Mouse (Mus musculus) midbrain, embryonic 13.5 days (tissue): ENCODE results near the gene Abca8b. TPM values are rescaled to one million over a fixed set of nuclear protein-coding genes. Genes with fewer than 3 reads are reported as not detected.
"Not testable (repeated sequence)": the region's sequence is repeated elsewhere in the genome, so short reads cannot be mapped to it uniquely, and the experiment has no call there.

Source experiments
- ATAC-seq: fragments of 200-750 bp; cut with Nextera tagmentation; 2 replicates; pipeline ENCODE4 v1.8.0; 2017; ENCODE audit warnings: mild to moderate bottlenecking, moderate TSS enrichment, moderate library complexity
- H3K27ac ChIP-seq: fragments of 300-500 bp; sonication (generic); 2 replicates; pipeline ENCODE4 v1.5.1; 2015; ENCODE audit warnings: inconsistent platforms, mild to moderate bottlenecking, moderate library complexity
- H3K27me3 ChIP-seq: fragments of 300-500 bp; sonication (generic); 2 replicates; pipeline ENCODE4 v1.6.1; 2015; ENCODE audit warnings: mild to moderate bottlenecking, inconsistent platforms
- H3K36me3 ChIP-seq: fragments of 300-500 bp; sonication (generic); 2 replicates; pipeline ENCODE4 v1.6.1; 2015; ENCODE audit warnings: mild to moderate bottlenecking, inconsistent platforms
- H3K4me1 ChIP-seq: fragments of 300-500 bp; sonication (generic); replicated peaks from 2 replicates; pipeline ENCODE4 v1.6.1; 2015; ENCODE audit warnings: inconsistent platforms
- H3K4me2 ChIP-seq: fragments of 300-500 bp; sonication (generic); replicated peaks from 2 replicates; pipeline ENCODE4 v1.6.1; 2015; ENCODE audit warnings: moderate library complexity, mild to moderate bottlenecking, inconsistent platforms
- H3K4me3 ChIP-seq: fragments of 300-500 bp; sonication (generic); replicated peaks from 2 replicates; pipeline ENCODE4 v1.5.1; 2015; ENCODE audit warnings: mild to moderate bottlenecking, inconsistent platforms
- H3K9ac ChIP-seq: fragments of 300-500 bp; sonication (generic); replicated peaks from 2 replicates; pipeline ENCODE4 v1.6.1; 2015; ENCODE audit warnings: mild to moderate bottlenecking, inconsistent platforms
- H3K9me3 ChIP-seq: fragments of 300-500 bp; sonication (generic); 2 replicates; pipeline ENCODE4 v1.6.1; 2016; ENCODE audit warnings: mild to moderate bottlenecking, inconsistent platforms
- WGBS: fragments of 180-500 bp; shearing (Covaris S2); methylation state at CpG from one replicate; pipeline ENCODE4 v1.1.7; 2015; 5-methylcytosine and 5-hydroxymethylcytosine counted together
- polyA plus RNA-seq: library from polyadenylated mRNA; unstranded; fragments of >200 nt; fragmentation: Nextera tagmentation; extraction: Ambion mirVana; gene quantifications from 2 replicates; pipeline ENCODE4 v1.2.1, GENCODE M21; 2015

Gene Abca8b
- 0.97 and 1.1 TPM in 2 replicates for polyA plus RNA-seq

- Histone ChIP-seq H3K4me2 (peak within 1 kb of the TSS; percentile 65), H3K4me1 (peaks cover 8% of the 10 kb centered on the region), H3K4me3 (peak within 1 kb of the TSS; percentile 45), H3K9ac (peak within 1 kb of the TSS; percentile 59), H3K36me3 (no peaks in the 10 kb centered on the region), H3K27me3 (no peaks in the 10 kb centered on the region), H3K9me3 (no peaks in the 10 kb centered on the region), H3K27ac (peak within 1 kb of the TSS; percentile 60)
- 1% methylated on average over 15 of the region's 15 CpGs for WGBS
- peak; percentile 95 for ATAC-seq
Measured at GRCm38 (mm10) chr11:109995624-109996023, at the start of gene Abca8b. Gene Abca8b (minus strand): TSS chr11:109995845.

- no peaks in the 10 kb centered on the region for H3K27me3 ChIP-seq
Measured at GRCm38 (mm10) chr11:110037795-110038194, 42.1 kb upstream of the Abca8b start.

GRCm38 (mm10) chr11:110028913-110029695 is 33.5 kb upstream of the Abca8b start:
- WGBS = 70% methylated on average over 7 of the region's 7 CpGs
- no peaks in the 10 kb centered on the region for H3K27me3 ChIP-seq
- H3K4me1 ChIP-seq = no peaks in the 10 kb centered on the region
- H3K9me3 ChIP-seq = no peaks in the 10 kb centered on the region
- no peak overlapping the region for H3K4me2 ChIP-seq
- H3K9ac ChIP-seq = no peak overlapping the region
- ATAC-seq = no peak
- H3K27ac ChIP-seq = no peak overlapping the region
- H3K36me3 ChIP-seq = no peaks in the 10 kb centered on the region
- no peak overlapping the region for H3K4me3 ChIP-seq

More at GRCm38 (mm10) chr11:110037795-110038194, 42.1 kb upstream of the Abca8b start:
- Histone ChIP-seq H3K9ac (no peak overlapping the region), H3K4me2 (no peak overlapping the region), H3K9me3 (no peaks in the 10 kb centered on the region), H3K4me3 (no peak overlapping the region), H3K4me1 (no peaks in the 10 kb centered on the region), H3K36me3 (no peaks in the 10 kb centered on the region), H3K27ac (no peak overlapping the region)
- ATAC-seq = no peak
- WGBS = 92% methylated on average over 2 of the region's 2 CpGs

GRCm38 (mm10) chr11:110010836-110011546 is 15.3 kb upstream of the Abca8b start:
- 82% methylated on average over 2 of the region's 2 CpGs for WGBS
- no peak overlapping the region for H3K4me3 ChIP-seq
- no peak for ATAC-seq

GRCm38 (mm10) chr11:109995013-109995412 is 632 bp downstream of the Abca8b start:
- H3K27ac ChIP-seq = no peak overlapping the region

More at GRCm38 (mm10) chr11:110010836-110011546, 15.3 kb upstream of the Abca8b start:
- no peak overlapping the region for H3K9ac ChIP-seq
- no peak overlapping the region for H3K27ac ChIP-seq
- H3K36me3 ChIP-seq = no peaks in the 10 kb centered on the region
- no peaks in the 10 kb centered on the region for H3K27me3 ChIP-seq
- no peak overlapping the region for H3K4me2 ChIP-seq
- no peaks in the 10 kb centered on the region for H3K9me3 ChIP-seq
- H3K4me1 ChIP-seq = no peaks in the 10 kb centered on the region

GRCm38 (mm10) chr11:109994014-109994413 is 1.6 kb downstream of the Abca8b start:
- no peaks in the 10 kb centered on the region for H3K27me3 ChIP-seq
- H3K36me3 ChIP-seq = no peaks in the 10 kb centered on the region
- no peak overlapping the region for H3K27ac ChIP-seq
- WGBS = 63% methylated on average over 6 of the region's 6 CpGs
- no peak overlapping the region for H3K4me3 ChIP-seq
- no peak for ATAC-seq
- no peak overlapping the region for H3K4me2 ChIP-seq
- H3K9me3 ChIP-seq = no peaks in the 10 kb centered on the region
- no peak overlapping the region for H3K9ac ChIP-seq
- peaks cover 8% of the 10 kb centered on the region for H3K4me1 ChIP-seq

More at GRCm38 (mm10) chr11:109995013-109995412, 632 bp downstream of the Abca8b start:
- ATAC-seq = peak; percentile 44
- H3K4me2 ChIP-seq = peak overlapping the region; percentile 65
- no peaks in the 10 kb centered on the region for H3K36me3 ChIP-seq
- WGBS = 13% methylated on average over 3 of the region's 3 CpGs
- peaks cover 8% of the 10 kb centered on the region for H3K4me1 ChIP-seq
- no peaks in the 10 kb centered on the region for H3K27me3 ChIP-seq
- peak overlapping the region; percentile 45 for H3K4me3 ChIP-seq
- no peaks in the 10 kb centered on the region for H3K9me3 ChIP-seq
- H3K9ac ChIP-seq = no peak overlapping the region

- Histone ChIP-seq H3K9ac (no peak overlapping the region), H3K4me1 (peaks cover 8% of the 10 kb centered on the region), H3K27me3 (no peaks in the 10 kb centered on the region), H3K27ac (no peak overlapping the region), H3K36me3 (no peaks in the 10 kb centered on the region), H3K9me3 (no peaks in the 10 kb centered on the region), H3K4me2 (no peak overlapping the region), H3K4me3 (no peak overlapping the region)
- ATAC-seq = no peak
- 72% methylated on average over 3 of the region's 3 CpGs for WGBS
Measured at GRCm38 (mm10) chr11:109991270-109991669, 4.4 kb downstream of the Abca8b start.

GRCm38 (mm10) chr11:109990256-109990655 is 5.4 kb downstream of the Abca8b start:
- Histone ChIP-seq H3K27ac (no peak overlapping the region), H3K4me3 (no peak overlapping the region), H3K9me3 (no peaks in the 10 kb centered on the region), H3K4me2 (no peak overlapping the region), H3K4me1 (peaks cover 8% of the 10 kb centered on the region), H3K27me3 (no peaks in the 10 kb centered on the region), H3K36me3 (no peaks in the 10 kb centered on the region), H3K9ac (no peak overlapping the region)
- WGBS = 88% methylated on average over 2 of the region's 2 CpGs
- ATAC-seq = no peak

- Histone ChIP-seq H3K4me3 (no peak overlapping the region), H3K27ac (no peak overlapping the region), H3K4me2 (no peak overlapping the region), H3K4me1 (no peaks in the 10 kb centered on the region), H3K9ac (no peak overlapping the region), H3K36me3 (no peaks in the 10 kb centered on the region), H3K27me3 (no peaks in the 10 kb centered on the region), H3K9me3 (no peaks in the 10 kb centered on the region)
- 60% methylated on average over 1 of the region's 1 CpGs for WGBS
- ATAC-seq = no peak
Measured at GRCm38 (mm10) chr11:109988164-109988563, 7.5 kb downstream of the Abca8b start.

GRCm38 (mm10) chr11:109987460-109988072 is 8.1 kb downstream of the Abca8b start:
- WGBS = 52% methylated on average over 11 of the region's 11 CpGs
- H3K4me2 ChIP-seq, H3K36me3 ChIP-seq, H3K27me3 ChIP-seq, H3K9ac ChIP-seq, H3K4me1 ChIP-seq, H3K27ac ChIP-seq, H3K9me3 ChIP-seq, H3K4me3 ChIP-seq: not testable (repeated sequence)
- 0 out of 2 replicates have a peak, but pooled peaks have one; percentile 30 for ATAC-seq

GRCm38 (mm10) chr11:109981872-109982271 is 13.8 kb downstream of the Abca8b start:
- Histone ChIP-seq H3K9me3 (no peaks in the 10 kb centered on the region), H3K27ac (no peak overlapping the region), H3K4me3 (no peak overlapping the region), H3K36me3 (no peaks in the 10 kb centered on the region), H3K4me2 (no peak overlapping the region), H3K4me1 (no peaks in the 10 kb centered on the region), H3K9ac (no peak overlapping the region), H3K27me3 (no peaks in the 10 kb centered on the region)
- WGBS = 98% methylated on average over 2 of the region's 2 CpGs
- ATAC-seq = no peak

- Histone ChIP-seq H3K4me1 (no peaks in the 10 kb centered on the region), H3K27ac (no peak overlapping the region), H3K36me3 (no peaks in the 10 kb centered on the region), H3K4me3 (no peak overlapping the region), H3K4me2 (no peak overlapping the region), H3K27me3 (no peaks in the 10 kb centered on the region), H3K9ac (no peak overlapping the region), H3K9me3 (peaks cover 3% of the 10 kb centered on the region; the same call in 1 of the 2 replicates)
- no peak for ATAC-seq
- 91% methylated on average over 4 of the region's 4 CpGs for WGBS
Measured at GRCm38 (mm10) chr11:109970521-109970920, 25.1 kb downstream of the Abca8b start.
